Mouse (Mus musculus) liver (tissue): ENCODE results near the gene Mcpt2.
"Not testable (repeated sequence)": the region's sequence is repeated elsewhere in the genome, so short reads cannot be mapped to it uniquely, and the experiment has no call there.

Source experiments
- DNase-seq: peaks from one replicate; pipeline ENCODE4 v3.0.0-alpha.2; 2020; ENCODE audit warnings: mixed read lengths

Mcpt2 gene

DNA sequence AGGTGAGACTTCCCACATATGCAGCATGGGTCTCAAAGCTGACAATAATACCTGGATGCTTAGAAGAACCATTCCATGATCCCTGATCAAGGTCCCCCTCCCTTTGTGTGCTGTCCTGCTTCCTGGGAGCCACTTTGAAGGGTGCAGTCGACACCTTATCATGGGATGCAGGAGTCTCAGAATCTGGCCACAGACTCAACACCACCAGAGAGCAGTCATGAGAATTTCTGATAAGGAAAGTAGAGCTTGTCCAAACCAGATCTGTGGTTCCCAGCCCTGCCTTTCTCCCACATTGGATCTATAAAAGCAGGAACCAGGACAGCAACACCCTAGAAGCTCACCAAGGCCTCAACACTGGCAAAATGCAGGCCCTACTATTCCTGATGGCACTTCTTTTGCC, at the start of gene Mcpt2:
Mcpt2 (plus strand) TSS at position 250 of the 400 bp plus-strand sequence.
- peak; percentile 11 for DNase-seq

DNA sequence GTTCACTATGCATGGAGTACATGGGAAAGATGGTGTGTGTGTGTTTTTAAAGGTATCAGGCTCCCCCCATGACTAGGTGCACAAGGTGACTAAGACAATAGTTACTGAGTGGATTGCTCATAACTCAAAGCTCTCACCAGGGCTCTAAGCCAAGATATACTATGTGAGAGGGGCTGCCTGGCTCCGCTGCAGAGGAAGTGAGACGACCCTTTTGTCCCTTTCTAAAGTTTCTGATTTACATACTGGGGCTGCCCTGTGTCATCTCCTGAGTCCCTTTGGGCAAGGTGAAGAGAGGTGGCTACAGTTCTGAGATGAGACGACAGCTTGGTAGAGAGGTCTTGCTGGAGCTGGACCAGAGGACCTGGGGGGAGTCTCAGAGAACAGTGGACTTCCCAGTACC, 28.7 kb upstream of the Mcpt2 start:
- no peak for DNase-seq

DNA sequence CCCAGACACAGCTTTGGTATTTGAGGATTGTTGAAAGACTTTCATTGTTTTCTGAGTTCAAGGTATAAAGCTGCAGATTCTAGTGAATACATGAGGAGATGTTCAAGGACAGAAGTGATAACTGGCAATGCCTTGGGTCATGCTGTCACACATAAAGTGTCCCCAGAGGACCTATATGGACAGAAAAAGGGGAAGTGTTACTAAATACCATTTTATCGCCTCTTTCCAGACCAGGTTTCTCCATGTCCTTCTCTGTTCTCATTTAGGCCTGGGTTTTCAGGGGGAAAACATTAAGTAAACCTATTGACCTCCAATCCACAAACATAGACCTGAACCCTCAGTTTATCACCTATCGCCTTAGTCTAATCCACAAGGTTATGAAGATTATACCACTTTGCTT, 27.9 kb upstream of the Mcpt2 start:
- no peak for DNase-seq

- DNase-seq, result not testable (repeated sequence)
These were observed 24.2 kb upstream of the Mcpt2 start, which contains the start of gene Mcpt1 for GRCm38 (mm10) chr14:56017671-56018070. Mcpt1 (plus strand) TSS chr14:56017971.

DNA sequence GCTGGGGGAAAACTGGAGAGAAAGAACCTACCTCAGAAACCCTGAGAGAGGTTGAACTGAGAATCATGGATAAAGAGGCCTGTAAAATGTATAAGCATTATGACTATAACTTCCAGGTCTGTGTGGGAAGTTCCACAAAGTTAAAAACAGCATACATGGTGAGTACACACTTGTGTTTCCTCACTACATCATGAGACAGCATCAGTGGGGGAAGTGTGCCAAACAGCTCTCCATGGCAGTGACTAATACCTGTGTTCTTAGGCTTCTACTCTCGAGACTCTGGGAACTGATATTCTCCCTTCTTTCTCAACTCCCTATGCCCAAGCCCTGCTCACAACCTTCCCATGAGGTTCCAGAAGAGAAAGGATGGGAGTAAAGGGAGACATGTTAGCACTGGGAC, 22.4 kb upstream of the Mcpt2 start:
- DNase-seq, result no peak

DNA sequence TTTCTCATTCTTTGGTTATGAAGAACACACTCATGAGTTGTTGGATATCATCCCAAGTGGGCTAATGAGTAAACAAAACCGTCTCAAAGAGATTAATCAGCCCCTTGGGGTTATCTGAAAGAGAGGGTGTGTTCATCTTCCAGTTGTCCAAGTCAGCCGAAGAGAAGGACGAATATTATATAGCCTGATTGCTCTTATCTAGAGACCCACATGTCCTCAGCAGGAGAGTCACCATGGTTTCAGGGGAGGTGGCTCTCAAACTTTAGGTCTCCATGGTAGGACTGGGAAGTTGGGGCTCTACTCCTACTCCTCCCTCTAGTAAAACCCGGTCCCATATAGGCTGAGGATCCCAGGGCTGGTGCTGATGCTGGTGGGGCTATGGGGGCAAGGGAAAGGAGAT, 20.5 kb upstream of the Mcpt2 start:
- peak; percentile 49 for DNase-seq

- DNase-seq, result not testable (repeated sequence)
These were observed 11.4 kb upstream of the Mcpt2 start, which contains the start of gene Mcpt9 for GRCm38 (mm10) chr14:56030395-56030794. Mcpt9 (minus strand) TSS chr14:56030495.

DNA sequence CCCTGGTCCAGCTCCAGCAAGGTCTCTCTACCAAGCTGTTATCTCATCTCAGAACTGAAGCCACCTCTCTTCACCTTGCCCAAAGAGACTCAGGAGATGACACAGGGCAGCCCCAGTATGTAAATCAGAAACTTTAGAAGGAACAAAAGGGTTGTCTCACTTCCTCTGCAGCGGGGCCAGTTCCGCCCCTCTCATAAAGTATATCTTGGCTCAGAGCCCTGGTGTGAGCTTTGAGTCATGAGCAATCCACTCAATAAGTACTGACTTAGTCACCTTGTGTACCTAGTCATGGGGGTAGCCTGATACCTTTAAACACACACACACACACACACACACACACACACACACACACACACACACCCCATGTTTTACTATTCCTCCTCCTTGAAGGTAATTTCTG, 7.4 kb upstream of the Mcpt2 start:
- DNase-seq, result no peak

- no peak for DNase-seq
These were observed 13.6 kb downstream of the Mcpt2 start for GRCm38 (mm10) chr14:56055408-56055807.

DNA sequence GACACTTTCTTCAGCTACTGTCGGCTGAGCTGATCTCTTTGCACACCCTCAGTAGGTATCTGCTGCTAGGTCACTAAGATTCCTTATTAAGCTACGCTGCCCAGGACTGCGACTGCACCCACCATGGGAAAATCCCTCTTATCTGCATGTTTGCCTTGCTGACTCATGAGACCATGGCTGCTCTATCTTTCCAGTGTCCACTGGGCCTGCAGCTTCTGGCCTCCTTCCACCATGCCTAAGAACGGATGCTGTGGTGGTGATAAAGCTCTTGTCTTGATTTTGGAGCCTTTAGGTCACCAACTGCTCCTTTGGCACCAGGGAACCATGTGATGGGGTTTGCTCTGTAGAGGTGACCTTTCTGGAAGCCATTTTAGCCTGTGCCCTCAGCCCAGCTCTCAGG, 15.9 kb downstream of the Mcpt2 start:
- no peak for DNase-seq

- not testable (repeated sequence) for DNase-seq
These were observed 20.4 kb downstream of the Mcpt2 start, which contains the start of gene Mcpt4 for GRCm38 (mm10) chr14:56062213-56062612. Mcpt4 (minus strand) TSS chr14:56062313.

- DNase-seq, result no peak
These were observed 40.2 kb downstream of the Mcpt2 start for GRCm38 (mm10) chr14:56082016-56082415.

DNA sequence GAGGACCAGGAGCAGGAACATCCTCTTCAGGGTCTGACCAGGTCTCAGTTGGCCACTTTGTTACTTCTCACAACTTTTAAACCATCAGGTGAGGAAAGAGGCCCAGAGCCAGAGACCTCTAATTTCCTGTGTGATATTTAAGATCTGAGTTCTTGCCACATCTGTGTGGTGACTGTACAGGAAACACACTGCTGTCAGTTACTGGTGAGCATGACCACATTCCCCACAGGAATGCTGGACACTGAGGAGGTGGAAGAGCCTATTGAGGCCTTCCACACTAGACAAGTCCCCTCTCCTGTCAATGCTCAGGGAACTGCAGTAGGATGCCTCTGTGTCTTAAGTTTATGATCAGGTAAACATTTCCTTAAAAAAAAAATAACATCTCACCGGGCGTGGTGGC, 43.3 kb downstream of the Mcpt2 start, which contains the start of gene Mcpt8:
Mcpt8 (minus strand) TSS at position 107 of the 400 bp plus-strand sequence.
- DNase-seq, result no peak

GRCm38 (mm10) chr14:56086711-56087110, 44.9 kb downstream of the Mcpt2 start:
- DNase-seq, result no peak

GRCm38 (mm10) chr14:56093353-56093752, 51.5 kb downstream of the Mcpt2 start:
- no peak for DNase-seq
